Mouse (Mus musculus): ENCODE results near the gene Dnah9. TPM values are rescaled to one million over a fixed set of nuclear protein-coding genes. Genes with fewer than 3 reads are reported as not detected.

Gene Dnah9
- total and polyA plus RNA-seq, 3 experiments, result 0.11 to 0.20 (median 0.13) TPM

GRCm38 (mm10) chr11:65930796-65931195 lies 237.6 kb downstream of the Dnah9 start:
- in situ Hi-C loops (cut with MboI; ENCODE audit: low pct_ligation_motif_present, low pct_unique_long_range_greater_than_20kb, low sequenced_read_pairs), result no loop called here
- no peak overlapping the region for H3K4me3 ChIP-seq (replicated peaks in 1 of 3; ENCODE audit: low read depth in 2 of 3, low read length in 2 of 3, poor library complexity in 1 of 3)
- no peaks in the 10 kb centered on the region for H3K79me2 ChIP-seq (replicated peaks; ENCODE audit: control insufficient read depth, extremely low read depth, insufficient read depth, poor library complexity, severe bottlenecking)
- peaks cover under 1 to 29% of the 10 kb centered on the region in 2 experiments for H3K4me1 ChIP-seq (ENCODE audit: control insufficient read depth in 1 of 2, insufficient read depth in 2 of 2)
- no peak overlapping the region for H3K4me2 ChIP-seq (ENCODE audit: insufficient read depth, low read depth, poor library complexity, severe bottlenecking)
- no peak overlapping the region for H3K9ac ChIP-seq (ENCODE audit: insufficient read depth, low read depth)
- no peaks in the 10 kb centered on the region for H3K9me3 ChIP-seq (replicated peaks; ENCODE audit: low read length)
- no peaks in the 10 kb centered on the region for H3K27me3 ChIP-seq (replicated peaks)
- dilution Hi-C loops (cut with MboI; ENCODE audit: extremely low pct_ligation_motif_present, extremely low pct_unique_long_range_greater_than_20kb, low sequenced_read_pairs), result no loop called here
- DNase-seq (ENCODE audit: extremely low read depth), result peak; percentile 20
- H3K36me3 ChIP-seq (replicated peaks in 1 of 2; ENCODE audit: control insufficient read depth in 1 of 2, insufficient read depth in 1 of 2, low read length in 1 of 2), result no peaks in the 10 kb centered on the region
- no peak for TF ChIP-seq MYC (IDR thresholded peaks at IDR 0.05; ENCODE audit: low read depth, low read length)
- TF ChIP-seq HCFC1 (IDR thresholded peaks at IDR 0.05; ENCODE audit: low read depth, low read length), result no peak
- H3K27ac ChIP-seq (ENCODE audit: insufficient read depth, low read depth), result no peak overlapping the region

GRCm38 (mm10) chr11:65930359-65930758 lies 238.0 kb downstream of the Dnah9 start:
- dilution Hi-C loops (cut with MboI; ENCODE audit: extremely low pct_ligation_motif_present, extremely low pct_unique_long_range_greater_than_20kb, low sequenced_read_pairs), result no loop called here

GRCm38 (mm10) chr11:65927962-65928361 lies 240.4 kb downstream of the Dnah9 start:
- in situ Hi-C loops (cut with MboI; ENCODE audit: low pct_ligation_motif_present, low pct_unique_long_range_greater_than_20kb, low sequenced_read_pairs), result no loop called here
- DNase-seq (ENCODE audit: extremely low read depth), result peak; percentile 24

More at GRCm38 (mm10) chr11:65930359-65930758, 238.0 kb downstream of the Dnah9 start:
- TF ChIP-seq RAD21 (IDR thresholded peaks at IDR 0.05; ENCODE audit: low read depth, low read length) (no peak), ETS1 (conservative IDR thresholded peaks at IDR 0.05; ENCODE audit: low read depth, low read length) (no peak), UBTF (IDR thresholded peaks at IDR 0.05; ENCODE audit: low read depth, low read length) (no peak), ELF1 (IDR thresholded peaks at IDR 0.05; ENCODE audit: low read depth, low read length) (no peak), MAFK (IDR thresholded peaks at IDR 0.05; ENCODE audit: insufficient replicate concordance, low read length) (no peak), USF2 (conservative IDR thresholded peaks at IDR 0.05; ENCODE audit: low read depth, low read length) (no peak), CHD2 (IDR thresholded peaks at IDR 0.05; ENCODE audit: low read length) (no peak), MAX (IDR thresholded peaks at IDR 0.05; ENCODE audit: low read length) (no peak), MAZ (IDR thresholded peaks at IDR 0.05; ENCODE audit: low read depth, low read length) (no peak), HCFC1 (IDR thresholded peaks at IDR 0.05; ENCODE audit: low read depth, low read length) (no peak), PAX5 (IDR thresholded peaks at IDR 0.05; ENCODE audit: low read length) (no peak)
- Histone ChIP-seq H3K4me2 (ENCODE audit: insufficient read depth, low read depth, poor library complexity, severe bottlenecking) (no peak overlapping the region), H3K4me3 (replicated peaks in 1 of 3; ENCODE audit: low read depth in 2 of 3, low read length in 2 of 3, poor library complexity in 1 of 3) (no peak overlapping the region), H3K79me2 (replicated peaks; ENCODE audit: control insufficient read depth, extremely low read depth, insufficient read depth, poor library complexity, severe bottlenecking) (no peaks in the 10 kb centered on the region), H3K9ac (ENCODE audit: insufficient read depth, low read depth) (no peak overlapping the region), H3K27me3 (replicated peaks) (no peaks in the 10 kb centered on the region), H3K36me3 (replicated peaks in 1 of 2; ENCODE audit: control insufficient read depth in 1 of 2, insufficient read depth in 1 of 2, low read length in 1 of 2) (no peaks in the 10 kb centered on the region), H3K9me3 (replicated peaks; ENCODE audit: low read length) (no peaks in the 10 kb centered on the region), H3K27ac (ENCODE audit: insufficient read depth, low read depth) (no peak overlapping the region), H3K4me1 (ENCODE audit: control insufficient read depth in 1 of 2, insufficient read depth in 2 of 2) (peaks cover 3 to 33% of the 10 kb centered on the region in 2 experiments)
- DNase-seq (ENCODE audit: extremely low read depth), result no peak
- in situ Hi-C loops (cut with MboI; ENCODE audit: low pct_ligation_motif_present, low pct_unique_long_range_greater_than_20kb, low sequenced_read_pairs), result no loop called here

More at GRCm38 (mm10) chr11:65927962-65928361, 240.4 kb downstream of the Dnah9 start:
- H3K36me3 ChIP-seq (replicated peaks in 1 of 2; ENCODE audit: control insufficient read depth in 1 of 2, insufficient read depth in 1 of 2, low read length in 1 of 2), result no peaks in the 10 kb centered on the region
- H3K9ac ChIP-seq (ENCODE audit: insufficient read depth, low read depth), result no peak overlapping the region
- dilution Hi-C loops (cut with MboI; ENCODE audit: extremely low pct_ligation_motif_present, extremely low pct_unique_long_range_greater_than_20kb, low sequenced_read_pairs), result no loop called here
- H3K27me3 ChIP-seq (replicated peaks), result no peaks in the 10 kb centered on the region
- H3K4me1 ChIP-seq (ENCODE audit: control insufficient read depth in 1 of 2, insufficient read depth in 2 of 2), result peaks cover 3 to 33% of the 10 kb centered on the region in 2 experiments
- no peak overlapping the region for H3K4me3 ChIP-seq (replicated peaks in 1 of 3; ENCODE audit: low read depth in 2 of 3, low read length in 2 of 3, poor library complexity in 1 of 3)
- H3K79me2 ChIP-seq (replicated peaks; ENCODE audit: control insufficient read depth, extremely low read depth, insufficient read depth, poor library complexity, severe bottlenecking), result no peaks in the 10 kb centered on the region
- H3K4me2 ChIP-seq (ENCODE audit: insufficient read depth, low read depth, poor library complexity, severe bottlenecking), result no peak overlapping the region
- H3K9me3 ChIP-seq (replicated peaks; ENCODE audit: low read length), result no peaks in the 10 kb centered on the region
- TF ChIP-seq USF1 (IDR thresholded peaks at IDR 0.05; ENCODE audit: low read depth, low read length) (no peak), MYC (IDR thresholded peaks at IDR 0.05; ENCODE audit: low read depth, low read length) (no peak), USF2 (conservative IDR thresholded peaks at IDR 0.05; ENCODE audit: low read depth, low read length) (no peak)
- H3K27ac ChIP-seq (ENCODE audit: insufficient read depth, low read depth), result no peak overlapping the region
